Mouse (Mus musculus): ENCODE measurements around the gene Timm44. TPM values are rescaled to one million over a fixed set of nuclear protein-coding genes. Genes with fewer than 3 reads are reported as not detected.

Timm44 gene
- polyA plus RNA-seq, 1 experiment from 2014 or later, result 75.2 TPM

DNA sequence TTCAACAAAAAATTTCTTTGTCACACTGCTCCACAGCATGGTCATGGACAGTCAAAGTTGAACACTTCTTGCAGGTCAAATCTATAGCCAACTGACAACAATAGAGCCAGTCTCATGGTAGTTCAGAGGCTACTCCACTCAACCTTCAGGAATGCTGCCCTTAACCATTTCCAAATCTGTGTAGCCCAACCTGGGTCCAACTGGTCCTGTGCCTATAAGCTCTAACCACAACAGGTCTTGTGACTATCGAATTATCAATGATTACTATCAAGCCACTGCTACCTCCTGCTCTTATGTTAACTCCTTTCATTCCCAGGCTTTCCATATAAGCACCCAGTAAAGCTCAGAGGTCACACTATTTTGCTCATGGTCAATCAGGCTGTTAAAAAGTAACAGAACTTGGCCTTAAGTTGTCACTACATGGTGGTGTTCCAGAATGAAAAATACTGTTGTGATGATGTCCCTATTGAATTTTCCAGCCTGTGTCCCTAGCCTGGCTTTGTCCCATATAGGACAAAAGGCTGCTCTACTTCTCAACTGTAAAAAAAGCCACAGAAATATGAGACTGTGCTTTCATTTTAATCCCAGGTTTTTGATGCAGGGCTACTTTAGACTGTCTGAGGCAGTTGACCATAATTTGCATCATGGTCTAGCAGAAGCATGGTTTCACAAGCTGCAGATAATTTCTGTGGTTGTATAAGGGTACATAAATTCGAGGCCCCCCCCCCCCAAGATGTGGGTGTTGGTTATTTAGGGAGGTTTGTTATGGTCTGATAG is 43.3 kb upstream of the Timm44 start:
- Histone ChIP-seq H3K4me2 (ENCODE audit: low read depth) (no peak overlapping the region), H3K4me1 (ENCODE audit: control insufficient read depth, insufficient read depth, low read length) (0 out of 2 replicates have a peak, but pooled peaks cover 10% of the 10 kb centered on the region), H3K9me3 (ENCODE audit: control insufficient read depth, low read length) (no peaks in the 10 kb centered on the region), H3K27me3 (ENCODE audit: control insufficient read depth, insufficient read depth, low read length) (no peaks in the 10 kb centered on the region), H3K4me3 (ENCODE audit: low read depth, low read length) (no peak overlapping the region), H3K36me3 (ENCODE audit: control insufficient read depth, insufficient read depth, low read length) (no peaks in the 10 kb centered on the region; the same call in 1 of the 2 replicates), H3K9ac (ENCODE audit: low read length) (no peak overlapping the region), H3K27ac (ENCODE audit: low read depth, low read length) (no peak overlapping the region)
- 72% methylated on average over 2 of the region's 2 CpGs for WGBS
- no peak for ATAC-seq (ENCODE audit: insufficient read depth, low FRiP score, low TSS enrichment)
- no peak for DNase-seq (ENCODE audit: low spot score)

DNA sequence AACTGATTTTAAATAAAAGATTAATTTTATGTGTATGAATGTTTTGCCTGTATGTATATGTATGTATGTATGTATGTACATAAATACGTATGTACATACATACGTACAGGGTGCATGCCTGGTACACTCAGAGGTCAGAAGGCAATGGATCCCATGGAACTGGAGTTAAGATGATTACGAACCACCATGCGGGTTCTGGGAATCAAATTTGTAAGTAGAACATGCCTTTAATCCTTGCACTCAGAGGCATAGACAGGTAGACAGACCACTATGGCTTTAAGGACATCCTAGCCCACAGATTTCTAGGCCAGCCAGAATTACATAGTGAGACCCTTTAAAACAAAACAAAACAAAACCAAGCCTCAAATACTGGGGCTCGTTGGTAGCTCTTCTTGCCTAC is 42.4 kb upstream of the Timm44 start:
- Histone ChIP-seq H3K36me3 (ENCODE audit: control insufficient read depth, insufficient read depth, low read length) (no peaks in the 10 kb centered on the region; the same call in 1 of the 2 replicates), H3K4me3 (ENCODE audit: low read depth, low read length) (no peak overlapping the region), H3K4me2 (ENCODE audit: low read depth) (no peak overlapping the region), H3K9ac (ENCODE audit: low read length) (no peak overlapping the region), H3K27ac (ENCODE audit: low read depth, low read length) (no peak overlapping the region), H3K4me1 (ENCODE audit: control insufficient read depth, insufficient read depth, low read length) (0 out of 2 replicates have a peak, but pooled peaks cover 3% of the 10 kb centered on the region), H3K9me3 (ENCODE audit: control insufficient read depth, low read length) (no peaks in the 10 kb centered on the region), H3K27me3 (ENCODE audit: control insufficient read depth, insufficient read depth, low read length) (no peaks in the 10 kb centered on the region)
- no peak for DNase-seq (ENCODE audit: low spot score)
- no peak for ATAC-seq (ENCODE audit: insufficient read depth, low FRiP score, low TSS enrichment)
- WGBS, result 92% methylated on average over 5 of the region's 5 CpGs

- H3K4me1 ChIP-seq (ENCODE audit: control insufficient read depth, insufficient read depth, low read length), result no peaks in the 10 kb centered on the region
- 94% methylated on average over 3 of the region's 3 CpGs for WGBS
- no peak overlapping the region for H3K27ac ChIP-seq (ENCODE audit: low read depth, low read length)
- no peak overlapping the region for H3K9ac ChIP-seq (ENCODE audit: low read length)
- DNase-seq (ENCODE audit: low spot score) (no peak), ATAC-seq (ENCODE audit: insufficient read depth, low FRiP score, low TSS enrichment) (no peak)
- H3K4me3 ChIP-seq (ENCODE audit: low read depth, low read length), result no peak overlapping the region
- peaks cover 5% of the 10 kb centered on the region; the same call in 1 of the 2 replicates for H3K36me3 ChIP-seq (ENCODE audit: control insufficient read depth, insufficient read depth, low read length)
- H3K4me2 ChIP-seq (ENCODE audit: low read depth), result no peak overlapping the region
- no peaks in the 10 kb centered on the region for H3K9me3 ChIP-seq (ENCODE audit: control insufficient read depth, low read length)
- H3K27me3 ChIP-seq (ENCODE audit: control insufficient read depth, insufficient read depth, low read length), result no peaks in the 10 kb centered on the region
These were observed 39.1 kb upstream of the Timm44 start for GRCm38 (mm10) chr8:4314852-4315251.

- no peak overlapping the region for H3K9ac ChIP-seq (ENCODE audit: low read length)
- H3K36me3 ChIP-seq (ENCODE audit: control insufficient read depth, insufficient read depth, low read length), result peaks cover 9% of the 10 kb centered on the region
- no peaks in the 10 kb centered on the region for H3K9me3 ChIP-seq (ENCODE audit: control insufficient read depth, low read length)
- H3K27me3 ChIP-seq (ENCODE audit: control insufficient read depth, insufficient read depth, low read length), result no peaks in the 10 kb centered on the region
- no peaks in the 10 kb centered on the region for H3K4me1 ChIP-seq (ENCODE audit: control insufficient read depth, insufficient read depth, low read length)
- WGBS, result 89% methylated on average over 3 of the region's 3 CpGs
- no peak overlapping the region for H3K4me3 ChIP-seq (ENCODE audit: low read depth, low read length)
- ATAC-seq (ENCODE audit: insufficient read depth, low FRiP score, low TSS enrichment), result no peak
- H3K4me2 ChIP-seq (ENCODE audit: low read depth), result no peak overlapping the region
- H3K27ac ChIP-seq (ENCODE audit: low read depth, low read length), result no peak overlapping the region
- no peak for DNase-seq (ENCODE audit: low spot score)
These were observed 37.8 kb upstream of the Timm44 start for GRCm38 (mm10) chr8:4313254-4314124.

- Histone ChIP-seq H3K4me1 (ENCODE audit: control insufficient read depth, insufficient read depth, low read length) (no peaks in the 10 kb centered on the region), H3K9ac (ENCODE audit: low read length) (no peak overlapping the region), H3K4me3 (ENCODE audit: low read depth, low read length) (no peak overlapping the region), H3K4me2 (ENCODE audit: low read depth) (no peak overlapping the region), H3K9me3 (ENCODE audit: control insufficient read depth, low read length) (no peaks in the 10 kb centered on the region), H3K27ac (ENCODE audit: low read depth, low read length) (no peak overlapping the region), H3K36me3 (ENCODE audit: control insufficient read depth, insufficient read depth, low read length) (peaks cover 9% of the 10 kb centered on the region), H3K27me3 (ENCODE audit: control insufficient read depth, insufficient read depth, low read length) (no peaks in the 10 kb centered on the region)
- ATAC-seq (ENCODE audit: insufficient read depth, low FRiP score, low TSS enrichment) (no peak), DNase-seq (ENCODE audit: low spot score) (no peak)
These were observed 36.4 kb upstream of the Timm44 start for GRCm38 (mm10) chr8:4312104-4312503.

- H3K4me3 ChIP-seq (ENCODE audit: low read depth, low read length), result no peak overlapping the region
- no peak overlapping the region for H3K9ac ChIP-seq (ENCODE audit: low read length)
- H3K27ac ChIP-seq (ENCODE audit: low read depth, low read length), result no peak overlapping the region
- no peak overlapping the region for H3K4me2 ChIP-seq (ENCODE audit: low read depth)
- 92% methylated on average over 2 of the region's 2 CpGs for WGBS
- ATAC-seq (ENCODE audit: insufficient read depth, low FRiP score, low TSS enrichment) (no peak), DNase-seq (ENCODE audit: low spot score) (no peak)
- peaks cover 31% of the 10 kb centered on the region for H3K36me3 ChIP-seq (ENCODE audit: control insufficient read depth, insufficient read depth, low read length)
- no peaks in the 10 kb centered on the region for H3K9me3 ChIP-seq (ENCODE audit: control insufficient read depth, low read length)
- no peaks in the 10 kb centered on the region for H3K27me3 ChIP-seq (ENCODE audit: control insufficient read depth, insufficient read depth, low read length)
- H3K4me1 ChIP-seq (ENCODE audit: control insufficient read depth, insufficient read depth, low read length), result no peaks in the 10 kb centered on the region
These were observed 30.1 kb upstream of the Timm44 start for GRCm38 (mm10) chr8:4305838-4306237.

DNA sequence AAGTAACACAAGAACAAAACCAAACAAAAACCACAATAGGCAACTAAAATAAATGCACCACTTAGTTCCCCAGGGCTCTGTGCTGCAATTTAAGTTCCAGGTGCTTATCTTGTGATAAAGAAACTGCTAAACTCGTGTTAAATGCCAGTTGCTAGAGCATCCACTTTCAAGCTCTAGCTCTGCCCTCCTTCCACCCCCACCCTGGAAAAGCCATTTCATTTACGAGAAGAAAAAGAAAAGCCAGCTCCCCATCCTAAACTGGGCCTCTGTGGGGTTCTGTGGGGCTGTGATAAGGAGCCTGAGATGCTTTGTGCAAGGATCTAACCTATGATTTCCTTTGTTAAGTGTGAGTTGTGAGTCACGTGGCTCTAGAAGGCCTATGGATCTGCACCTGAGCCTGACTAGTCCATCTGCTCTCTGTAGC is 28.4 kb upstream of the Timm44 start:
- Histone ChIP-seq H3K27me3 (ENCODE audit: control insufficient read depth, insufficient read depth, low read length) (no peaks in the 10 kb centered on the region), H3K27ac (ENCODE audit: low read depth, low read length) (no peak overlapping the region), H3K4me2 (ENCODE audit: low read depth) (no peak overlapping the region), H3K9me3 (ENCODE audit: control insufficient read depth, low read length) (no peaks in the 10 kb centered on the region), H3K4me1 (ENCODE audit: control insufficient read depth, insufficient read depth, low read length) (no peaks in the 10 kb centered on the region), H3K9ac (ENCODE audit: low read length) (no peak overlapping the region), H3K36me3 (ENCODE audit: control insufficient read depth, insufficient read depth, low read length) (peaks cover 35% of the 10 kb centered on the region), H3K4me3 (ENCODE audit: low read depth, low read length) (no peak overlapping the region)
- DNase-seq (ENCODE audit: low spot score), result no peak
- WGBS, result 78% methylated on average over 3 of the region's 3 CpGs
- no peak for ATAC-seq (ENCODE audit: insufficient read depth, low FRiP score, low TSS enrichment)

GRCm38 (mm10) chr8:4297822-4298221 is 22.1 kb upstream of the Timm44 start:
- peaks cover 27% of the 10 kb centered on the region for H3K36me3 ChIP-seq (ENCODE audit: control insufficient read depth, insufficient read depth, low read length)
- H3K4me3 ChIP-seq (ENCODE audit: low read depth, low read length), result no peak overlapping the region
- no peaks in the 10 kb centered on the region for H3K27me3 ChIP-seq (ENCODE audit: control insufficient read depth, insufficient read depth, low read length)
- no peak overlapping the region for H3K4me2 ChIP-seq (ENCODE audit: low read depth)
- H3K4me1 ChIP-seq (ENCODE audit: control insufficient read depth, insufficient read depth, low read length), result no peaks in the 10 kb centered on the region
- H3K9me3 ChIP-seq (ENCODE audit: control insufficient read depth, low read length), result no peaks in the 10 kb centered on the region
- no peak overlapping the region for H3K27ac ChIP-seq (ENCODE audit: low read depth, low read length)
- WGBS, result 93% methylated on average over 4 of the region's 4 CpGs
- DNase-seq (ENCODE audit: low spot score) (no peak), ATAC-seq (ENCODE audit: insufficient read depth, low FRiP score, low TSS enrichment) (no peak)
- no peak overlapping the region for H3K9ac ChIP-seq (ENCODE audit: low read length)

All from neural tube, embryonic 11.5 days (tissue).